Mouse (Mus musculus) MEL-GATA-1-ER (cell line): ENCODE measurements around the gene Tesmin.
A peak's percentile ranks its signal among the peaks of the same experiment; 100 is the strongest.

Source experiments
- DNase-seq: peaks from one replicate; pipeline ENCODE4 v3.0.0-alpha.2; 2012; ENCODE audit warnings: low read depth; ENCODE audit errors: extremely low read depth

The Tesmin gene

GRCm38 (mm10) chr19:3388629-3389057 lies at the start of gene Tesmin:
Gene Tesmin (plus strand): TSS chr19:3388857.
- peak; percentile 70 for DNase-seq

DNA sequence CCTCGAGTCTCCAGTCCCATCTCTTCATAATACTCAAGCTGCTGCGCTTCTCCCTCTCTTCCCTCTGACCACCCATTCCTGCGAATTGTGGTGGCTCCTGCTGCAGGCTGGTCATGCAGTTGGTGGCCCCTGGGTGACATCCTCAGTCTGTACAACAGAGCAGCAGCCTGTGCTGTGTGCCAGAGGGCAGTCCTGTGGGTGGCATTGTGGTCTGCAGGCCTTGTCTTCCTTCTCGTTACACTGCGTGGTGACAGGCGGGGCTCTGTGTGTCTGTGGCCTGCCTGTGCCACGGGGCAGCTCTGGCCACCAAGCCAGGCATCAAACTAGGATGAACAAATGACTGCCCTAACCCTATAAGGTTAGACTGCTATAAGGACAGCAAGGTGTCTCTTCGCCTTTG lies 49.5 kb upstream of the Tesmin start:
- no peak for DNase-seq

GRCm38 (mm10) chr19:3341021-3341420 lies 47.6 kb upstream of the Tesmin start:
- no peak for DNase-seq

GRCm38 (mm10) chr19:3343929-3344328 lies 44.7 kb upstream of the Tesmin start:
- no peak for DNase-seq

DNA sequence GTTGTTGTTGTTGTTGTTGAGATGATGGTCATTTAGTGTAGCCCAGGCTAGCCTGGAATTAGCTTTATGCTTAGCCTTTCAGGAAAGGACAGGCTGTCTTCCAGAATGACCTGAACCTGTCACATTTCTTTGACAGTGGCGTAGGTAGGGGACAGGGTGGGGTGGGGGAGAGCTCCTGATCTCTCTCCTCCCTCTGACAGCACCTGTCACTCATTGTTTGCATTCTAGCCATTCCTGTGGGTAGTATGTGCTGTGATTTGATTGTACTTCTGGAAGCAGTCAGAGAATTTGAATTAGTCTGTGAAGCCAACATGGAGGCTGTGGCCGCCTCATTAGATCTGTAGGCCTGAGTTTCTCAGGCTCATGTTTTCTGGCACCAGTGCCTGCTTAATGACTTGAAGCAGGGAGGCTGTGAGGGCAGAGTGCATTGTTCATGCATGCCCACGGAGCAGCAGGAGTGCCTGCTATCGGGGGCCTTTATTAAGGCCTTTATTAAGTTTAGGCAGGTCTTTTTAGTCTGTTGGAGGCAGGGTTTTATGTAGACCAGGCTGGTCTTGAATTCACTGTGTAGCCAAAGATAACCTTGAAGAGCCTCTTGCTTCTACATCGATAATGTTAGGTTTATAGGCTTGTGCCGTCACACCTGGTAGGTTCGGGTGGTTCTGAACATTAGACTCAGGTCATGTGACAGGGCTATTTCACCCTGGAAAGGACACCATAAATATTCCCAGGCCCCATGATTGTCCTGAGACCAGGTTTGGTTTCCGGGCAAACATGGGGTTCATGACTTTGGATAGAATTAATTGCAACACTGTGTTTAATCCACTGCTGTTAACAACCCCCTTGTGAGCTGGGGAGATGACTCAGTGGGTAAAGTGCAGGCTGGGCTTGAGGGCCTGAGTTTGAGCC lies 43.8 kb upstream of the Tesmin start:
- DNase-seq, result no peak

DNA sequence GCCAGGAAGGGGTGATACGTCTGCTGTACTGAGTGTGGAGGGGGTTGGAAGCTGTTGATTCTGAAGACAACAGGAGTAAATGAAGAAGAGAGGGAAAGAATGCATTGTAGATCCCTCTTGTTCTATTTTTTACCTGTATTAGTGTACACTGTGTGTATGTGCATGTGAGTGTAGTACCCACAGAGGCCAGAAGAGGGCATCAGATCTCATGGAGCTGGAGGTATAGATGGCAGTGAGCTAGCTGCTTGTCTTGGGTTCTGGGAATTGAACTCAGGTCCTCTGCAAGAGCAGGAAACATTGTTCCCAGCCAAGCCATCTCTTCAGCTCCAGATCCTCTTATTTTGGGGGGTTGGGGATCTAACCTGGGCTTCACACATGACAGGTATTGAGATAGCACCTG lies 40.9 kb upstream of the Tesmin start:
- no peak for DNase-seq

- no peak for DNase-seq
Measured at GRCm38 (mm10) chr19:3353415-3354111, 35.1 kb upstream of the Tesmin start.

GRCm38 (mm10) chr19:3355096-3355495 lies 33.6 kb upstream of the Tesmin start:
- DNase-seq, result no peak

GRCm38 (mm10) chr19:3356516-3356915 lies 32.1 kb upstream of the Tesmin start:
- no peak for DNase-seq

GRCm38 (mm10) chr19:3357620-3358019 lies 31.0 kb upstream of the Tesmin start:
- DNase-seq, result no peak

DNA sequence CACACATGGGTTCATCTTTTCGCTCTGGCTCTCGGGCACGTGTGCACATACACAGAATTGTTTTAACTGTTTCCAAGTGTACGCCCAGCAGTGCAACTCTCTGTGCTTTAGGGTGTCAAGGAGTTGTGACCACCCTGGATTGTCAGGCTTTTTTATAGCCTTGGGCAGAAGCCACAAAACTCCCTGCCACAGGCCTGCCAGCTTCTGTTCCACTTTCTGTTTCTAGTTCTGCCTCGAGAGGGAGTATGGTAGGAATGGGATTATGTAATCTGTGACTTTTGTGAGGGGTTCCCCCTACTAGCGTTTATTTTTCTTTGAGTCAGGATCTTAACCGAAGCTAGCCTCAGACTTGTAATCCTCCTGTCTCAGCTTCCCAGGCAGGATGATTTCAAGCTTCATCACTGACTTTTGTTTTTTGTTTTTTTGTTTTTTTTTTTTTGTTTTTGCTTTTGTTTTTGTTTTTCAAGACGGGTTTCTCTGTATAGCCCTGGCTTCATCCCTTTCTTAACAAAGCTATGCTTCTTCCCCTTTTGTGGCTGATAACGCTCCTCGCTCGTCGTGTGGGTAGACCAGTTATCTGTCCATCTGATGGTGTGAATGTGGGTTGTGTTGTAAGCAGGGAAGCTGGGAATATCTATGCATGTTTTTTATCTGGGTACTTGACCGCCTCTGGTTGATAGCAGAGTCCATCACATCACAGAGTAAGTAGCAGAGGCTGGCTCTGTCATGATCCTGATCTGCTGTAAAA lies 28.6 kb upstream of the Tesmin start:
- DNase-seq, result peak; percentile 50

DNA sequence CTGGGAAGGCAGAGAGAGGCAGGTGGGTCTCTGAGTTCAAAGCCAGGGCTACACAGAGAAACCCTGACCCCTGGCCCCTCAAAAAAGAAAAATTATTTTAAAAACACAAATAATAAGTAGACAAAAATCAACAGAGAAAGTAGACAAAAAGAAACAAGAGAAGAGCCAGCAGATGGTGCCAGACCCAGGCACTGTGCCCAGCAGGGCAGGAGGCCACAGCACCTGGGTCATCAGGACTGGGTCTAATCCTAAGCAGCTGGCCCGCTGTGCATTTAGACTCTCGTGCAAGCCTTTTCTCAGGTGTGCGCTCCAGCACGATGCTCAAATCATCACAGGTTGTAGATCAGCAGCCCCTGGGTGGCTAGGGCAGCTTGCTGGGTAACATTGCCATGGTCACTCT lies 25.1 kb upstream of the Tesmin start:
- no peak for DNase-seq

GRCm38 (mm10) chr19:3365089-3365488 lies 23.6 kb upstream of the Tesmin start:
- no peak for DNase-seq

GRCm38 (mm10) chr19:3368276-3368675 lies 20.4 kb upstream of the Tesmin start:
- no peak for DNase-seq

DNA sequence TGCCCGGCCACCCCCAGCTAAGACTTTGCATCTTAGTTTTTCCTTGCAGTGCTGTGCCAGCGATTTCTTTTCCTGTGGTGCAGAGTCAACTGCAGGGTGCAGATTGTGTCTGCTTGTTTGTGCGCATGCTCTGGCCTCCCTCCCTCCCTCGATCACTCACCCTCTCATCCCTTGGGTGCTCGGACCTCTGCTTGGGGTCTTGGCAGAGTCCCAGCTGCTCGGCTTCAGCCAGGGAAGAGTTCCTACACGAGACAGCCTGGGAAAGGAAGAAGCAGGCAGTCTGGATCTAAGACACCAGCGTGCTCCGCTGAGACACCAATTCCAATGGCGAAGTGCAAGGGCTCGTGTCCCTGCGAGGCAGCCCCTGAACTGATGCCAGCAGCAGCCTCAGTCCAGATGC lies 15.3 kb upstream of the Tesmin start:
- DNase-seq, result no peak

GRCm38 (mm10) chr19:3374028-3374427 lies 14.6 kb upstream of the Tesmin start:
- no peak for DNase-seq

- no peak for DNase-seq
Measured at GRCm38 (mm10) chr19:3375945-3376495, 12.6 kb upstream of the Tesmin start.

DNA sequence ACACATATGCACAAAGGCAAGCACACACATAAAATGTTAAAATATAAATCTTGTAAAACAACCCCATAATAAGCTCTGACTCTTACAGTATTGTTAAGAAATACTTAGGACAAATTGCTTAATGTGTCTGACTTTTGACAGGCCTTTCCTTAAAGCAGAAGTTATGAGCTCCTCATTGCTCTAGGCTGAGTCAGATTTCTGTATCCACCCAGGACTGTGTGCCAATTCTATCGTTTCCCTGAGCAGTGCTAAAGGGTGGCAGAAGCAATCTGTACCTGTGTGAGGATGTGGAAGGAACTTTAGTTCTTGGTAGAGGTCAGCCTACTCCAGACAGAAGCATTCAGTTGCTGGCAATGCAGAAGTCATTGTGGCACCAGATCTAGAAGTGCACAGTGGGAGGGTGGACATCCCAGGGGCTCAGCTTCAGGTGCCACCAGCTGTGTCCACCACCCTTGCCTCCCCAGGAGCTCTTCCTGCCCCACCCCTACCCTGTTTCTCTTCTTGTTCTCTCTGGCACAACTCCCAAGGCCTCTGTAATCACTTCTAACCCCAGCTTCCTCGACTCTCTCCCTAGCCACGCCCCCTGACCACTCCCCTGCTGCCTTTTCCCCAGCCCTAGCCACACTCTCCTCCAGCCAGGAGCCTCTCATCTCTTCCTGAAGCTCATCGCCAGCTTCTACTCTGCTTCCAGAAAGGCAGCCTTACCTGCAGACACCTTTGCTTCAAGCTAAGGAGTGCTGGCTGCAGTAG lies 11.5 kb upstream of the Tesmin start:
- peak; percentile 33 for DNase-seq

- DNase-seq, result no peak
Measured at GRCm38 (mm10) chr19:3378614-3379013, 10.0 kb upstream of the Tesmin start.

- DNase-seq, result no peak
Measured at GRCm38 (mm10) chr19:3388061-3388460, 596 bp upstream of the Tesmin start.

GRCm38 (mm10) chr19:3389089-3389488 lies 432 bp downstream of the Tesmin start:
- peak; percentile 73 for DNase-seq
